Mouse (Mus musculus): Measurements from ENCODE around the gene Acvr2b. TPM values are rescaled to one million over a fixed set of nuclear protein-coding genes. Genes with fewer than 3 reads are reported as not detected.
A peak's percentile ranks its signal among the peaks of the same experiment; 100 is the strongest.

Acvr2b gene
- polyA plus RNA-seq, 1 experiment from 2014 or later, result 48.1 TPM

DNA sequence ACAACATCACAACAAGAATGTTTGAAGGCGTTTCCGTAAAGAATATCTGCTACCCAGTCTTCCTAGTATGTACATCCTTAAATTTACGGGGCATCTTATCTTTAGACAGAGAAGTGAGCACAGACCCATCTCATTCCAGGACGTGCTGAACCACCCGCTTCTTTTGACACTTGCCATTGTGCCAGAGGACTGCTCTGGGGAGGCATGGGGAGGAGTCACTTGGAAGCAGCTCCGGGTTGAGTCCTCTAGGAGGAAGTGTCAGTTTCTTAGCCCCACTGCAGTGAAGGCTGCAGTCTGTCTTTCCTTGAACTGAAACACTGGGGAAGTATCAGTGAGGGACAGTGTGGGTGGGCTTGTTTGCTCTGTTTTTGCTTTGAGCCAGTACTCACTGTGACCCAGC, 43.8 kb downstream of the Acvr2b start:
- 40% methylated on average over 6 of the region's 6 CpGs for WGBS
- H3K27ac ChIP-seq, result no peak overlapping the region
- no peak for ATAC-seq
- H3K9ac ChIP-seq, result peak overlapping the region; percentile 96
- no peaks in the 10 kb centered on the region for H3K27me3 ChIP-seq
- H3K4me1 ChIP-seq, result peaks cover 14% of the 10 kb centered on the region
- H3K4me2 ChIP-seq, result peak overlapping the region; percentile 79
- H3K4me3 ChIP-seq, result peak overlapping the region; percentile 88
- H3K36me3 ChIP-seq (ENCODE audit: poor library complexity, severe bottlenecking), result peaks cover 45% of the 10 kb centered on the region
- H3K9me3 ChIP-seq (replicated peaks), result no peaks in the 10 kb centered on the region

DNA sequence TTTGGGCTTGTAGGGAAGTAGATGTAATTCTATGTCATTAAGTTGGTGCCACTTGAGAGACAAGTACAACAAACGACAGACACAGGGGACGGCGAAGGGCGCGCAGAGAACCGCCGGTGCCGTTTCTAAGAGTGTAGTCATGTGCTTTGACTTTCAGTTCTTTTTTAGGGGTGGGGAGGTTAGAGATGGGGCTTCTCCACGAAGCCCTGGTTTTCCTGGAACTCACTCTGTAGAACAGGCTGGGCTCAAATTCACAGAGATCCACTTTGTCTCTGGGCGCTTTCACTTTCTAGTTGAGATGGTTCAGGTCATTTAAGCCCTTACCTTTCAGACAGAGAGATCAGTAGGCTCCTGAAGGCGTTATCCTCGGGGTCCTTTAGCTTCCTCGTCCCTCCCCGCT, 54.0 kb downstream of the Acvr2b start:
- Histone ChIP-seq H3K36me3 (ENCODE audit: poor library complexity, severe bottlenecking) (peaks cover 68% of the 10 kb centered on the region), H3K27ac (no peak overlapping the region), H3K9me3 (replicated peaks) (no peaks in the 10 kb centered on the region), H3K4me1 (0 out of 2 replicates have a peak, but pooled peaks cover 3% of the 10 kb centered on the region), H3K27me3 (no peaks in the 10 kb centered on the region), H3K9ac (no peak overlapping the region), H3K4me2 (no peak overlapping the region), H3K4me3 (no peak overlapping the region)
- WGBS, result 89% methylated on average over 14 of the region's 14 CpGs
- ATAC-seq, result no peak

DNA sequence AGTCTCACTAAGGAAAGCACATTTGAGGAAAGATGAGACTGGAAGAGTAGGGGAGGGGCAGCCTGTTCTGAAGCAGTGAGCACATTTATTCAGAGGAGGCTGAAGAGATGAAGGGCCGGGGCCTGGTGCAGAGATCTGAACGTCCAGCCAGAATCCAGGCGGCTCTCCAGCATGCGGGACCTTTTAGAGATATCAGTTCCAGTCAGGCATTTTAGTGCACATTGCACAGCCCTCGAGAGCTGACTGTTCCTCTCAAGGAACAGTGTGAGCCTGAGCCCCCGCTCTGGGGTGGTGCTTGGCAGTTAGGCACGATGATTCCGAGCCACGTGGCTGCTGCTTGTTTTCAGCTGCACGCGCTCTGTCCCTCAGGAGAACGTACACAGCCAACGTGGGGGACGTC, 55.2 kb downstream of the Acvr2b start:
- Histone ChIP-seq H3K27me3 (no peaks in the 10 kb centered on the region), H3K36me3 (ENCODE audit: poor library complexity, severe bottlenecking) (peaks cover 61% of the 10 kb centered on the region), H3K27ac (no peak overlapping the region), H3K4me3 (no peak overlapping the region), H3K9me3 (replicated peaks) (no peaks in the 10 kb centered on the region), H3K4me1 (0 out of 2 replicates have a peak, but pooled peaks cover 3% of the 10 kb centered on the region), H3K9ac (no peak overlapping the region), H3K4me2 (no peak overlapping the region)
- ATAC-seq, result no peak
- 92% methylated on average over 14 of the region's 14 CpGs for WGBS

DNA sequence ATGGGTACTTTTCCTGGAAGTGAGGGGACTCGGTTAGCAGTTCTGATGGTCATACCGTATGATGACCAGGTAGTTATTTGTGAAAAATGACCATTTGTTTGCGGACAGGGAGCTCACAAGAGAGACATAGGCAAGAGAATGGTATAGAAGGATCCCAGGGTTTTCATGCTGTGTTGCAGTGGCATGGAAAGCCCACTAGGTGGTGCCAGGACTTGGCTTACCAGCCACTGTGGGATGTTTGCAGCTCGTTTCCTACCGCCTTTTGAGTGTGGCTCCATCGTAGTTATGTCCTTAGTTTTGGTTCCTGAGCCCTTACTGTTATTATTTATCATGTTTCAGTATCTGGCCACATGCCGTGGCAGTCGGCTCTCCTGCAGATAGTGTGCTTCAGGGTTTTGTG, 58.5 kb downstream of the Acvr2b start:
- Histone ChIP-seq H3K27ac (no peak overlapping the region), H3K4me3 (no peak overlapping the region), H3K9me3 (replicated peaks) (no peaks in the 10 kb centered on the region), H3K4me1 (0 out of 2 replicates have a peak, but pooled peaks cover 3% of the 10 kb centered on the region), H3K27me3 (no peaks in the 10 kb centered on the region), H3K36me3 (ENCODE audit: poor library complexity, severe bottlenecking) (peaks cover 69% of the 10 kb centered on the region), H3K9ac (no peak overlapping the region), H3K4me2 (no peak overlapping the region)
- 0 out of 2 replicates have a peak, but pooled peaks have one; percentile 57 for ATAC-seq
- 48% methylated on average over 8 of the region's 8 CpGs for WGBS

DNA sequence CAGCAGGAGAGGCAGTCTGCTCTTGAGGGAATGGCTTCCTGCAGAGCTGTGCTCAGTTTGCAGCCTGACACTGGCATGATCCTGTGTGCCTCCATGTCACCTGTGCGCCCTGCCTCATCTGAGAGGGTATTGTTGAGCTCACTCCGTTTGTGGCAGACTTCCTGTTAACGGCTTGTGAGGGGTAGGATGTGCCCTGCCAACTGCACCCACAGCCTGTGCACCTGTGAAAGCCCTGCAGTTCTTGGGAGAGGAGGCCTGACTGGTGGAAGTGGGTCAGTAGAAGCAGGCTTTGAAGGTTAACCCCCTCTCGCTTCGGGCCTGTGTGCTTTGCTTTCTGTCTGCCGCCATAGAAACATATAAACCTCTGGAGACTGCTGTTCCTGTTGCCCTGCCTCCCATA, 63.1 kb downstream of the Acvr2b start:
- Histone ChIP-seq H3K4me2 (no peak overlapping the region), H3K36me3 (ENCODE audit: poor library complexity, severe bottlenecking) (peaks cover 83% of the 10 kb centered on the region), H3K9me3 (replicated peaks) (no peaks in the 10 kb centered on the region), H3K9ac (no peak overlapping the region), H3K4me1 (0 out of 2 replicates have a peak, but pooled peaks cover 3% of the 10 kb centered on the region), H3K4me3 (no peak overlapping the region), H3K27me3 (no peaks in the 10 kb centered on the region), H3K27ac (no peak overlapping the region)
- 93% methylated on average over 6 of the region's 6 CpGs for WGBS
- no peak for ATAC-seq

DNA sequence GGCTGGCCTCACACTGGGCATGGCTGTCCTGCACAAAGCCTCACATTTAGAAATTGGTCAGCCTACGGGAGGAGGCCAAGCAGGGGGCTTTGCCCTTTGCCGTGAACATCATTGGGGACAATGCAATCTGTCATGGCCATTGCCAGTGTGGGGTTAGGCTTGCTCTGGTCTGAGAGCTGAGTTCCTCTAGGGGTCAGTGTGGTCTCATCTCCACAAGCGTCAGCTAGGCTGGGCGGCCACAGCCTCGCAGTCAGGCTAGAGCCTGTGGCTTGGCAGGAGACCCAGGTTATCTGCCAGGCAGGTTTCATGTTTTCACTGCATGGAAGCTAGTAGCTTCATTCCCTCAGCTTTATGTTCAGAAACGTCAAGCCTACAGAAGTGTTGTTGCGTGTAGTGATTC, 63.7 kb downstream of the Acvr2b start:
- H3K9me3 ChIP-seq (replicated peaks), result no peaks in the 10 kb centered on the region
- no peaks in the 10 kb centered on the region for H3K27me3 ChIP-seq
- WGBS, result 65% methylated on average over 7 of the region's 7 CpGs
- no peak overlapping the region for H3K27ac ChIP-seq
- H3K4me2 ChIP-seq, result no peak overlapping the region
- H3K4me1 ChIP-seq, result 0 out of 2 replicates have a peak, but pooled peaks cover 2% of the 10 kb centered on the region
- ATAC-seq, result no peak
- no peak overlapping the region for H3K9ac ChIP-seq
- H3K36me3 ChIP-seq (ENCODE audit: poor library complexity, severe bottlenecking), result peaks cover 87% of the 10 kb centered on the region
- no peak overlapping the region for H3K4me3 ChIP-seq

DNA sequence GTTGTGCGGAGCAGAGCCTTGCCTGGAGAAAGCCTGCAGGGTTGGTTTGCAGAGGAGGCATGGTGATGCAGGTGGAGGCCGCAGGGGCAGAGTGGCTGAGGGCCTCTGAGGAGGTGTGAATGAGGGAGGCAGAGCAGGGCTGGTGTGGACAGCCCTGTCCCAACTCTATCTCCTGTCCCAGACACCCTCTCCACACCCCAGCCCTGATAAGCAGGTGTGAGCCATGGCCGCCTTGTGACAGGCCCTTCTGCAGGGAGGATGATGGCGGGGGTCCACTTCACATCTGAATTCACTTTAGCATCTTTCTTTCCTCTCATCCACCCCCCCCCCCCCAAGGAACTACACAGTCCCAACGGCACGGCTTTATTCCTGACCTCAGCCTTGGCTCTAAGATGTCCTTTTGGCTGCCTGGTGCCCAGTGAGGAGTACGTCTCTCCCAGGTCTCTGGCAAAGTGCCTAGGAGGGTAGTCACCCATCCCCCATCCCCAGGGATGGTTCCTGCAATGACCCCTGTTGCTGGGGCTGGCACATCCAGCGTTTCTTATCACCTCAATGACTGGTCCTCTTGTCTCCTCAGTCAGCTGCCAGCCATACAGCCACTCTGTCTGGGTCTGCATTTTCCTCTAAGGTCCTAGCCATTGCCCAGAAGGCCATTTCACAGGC, 67.9 kb downstream of the Acvr2b start:
- Histone ChIP-seq H3K4me1 (no peaks in the 10 kb centered on the region), H3K36me3 (ENCODE audit: poor library complexity, severe bottlenecking) (peaks cover 52% of the 10 kb centered on the region), H3K9me3 (replicated peaks) (no peaks in the 10 kb centered on the region), H3K4me2 (no peak overlapping the region), H3K4me3 (no peak overlapping the region), H3K27me3 (no peaks in the 10 kb centered on the region), H3K27ac (no peak overlapping the region), H3K9ac (no peak overlapping the region)
- 86% methylated on average over 7 of the region's 8 CpGs for WGBS
- 0 out of 2 replicates have a peak, but pooled peaks have one; percentile 30 for ATAC-seq

DNA sequence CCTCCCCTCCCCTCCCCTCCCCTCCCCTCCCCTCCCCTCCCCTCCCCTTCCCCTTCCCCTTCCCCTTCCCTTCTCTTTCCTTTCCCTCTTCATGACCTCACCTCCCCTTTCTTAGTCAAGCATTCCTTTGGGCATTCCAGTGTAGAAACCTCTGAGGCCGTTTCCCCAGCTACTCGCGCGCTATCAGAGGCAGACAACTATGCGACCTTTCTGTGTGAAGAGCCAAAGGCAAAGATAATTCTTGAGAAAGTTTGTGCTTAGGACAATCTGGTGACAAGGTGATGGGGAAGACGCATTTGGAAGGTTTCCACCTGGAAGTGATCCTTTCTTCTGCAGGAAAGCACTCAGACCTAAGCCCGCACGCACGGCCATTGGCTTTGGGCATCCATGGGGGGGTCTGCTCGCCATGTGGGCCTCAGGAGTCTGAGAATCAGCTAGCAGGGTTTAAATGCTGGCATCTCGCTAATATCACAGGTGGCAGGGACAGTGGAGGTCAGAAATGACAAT, 70.5 kb downstream of the Acvr2b start:
- 86% methylated on average over 11 of the region's 11 CpGs for WGBS

DNA sequence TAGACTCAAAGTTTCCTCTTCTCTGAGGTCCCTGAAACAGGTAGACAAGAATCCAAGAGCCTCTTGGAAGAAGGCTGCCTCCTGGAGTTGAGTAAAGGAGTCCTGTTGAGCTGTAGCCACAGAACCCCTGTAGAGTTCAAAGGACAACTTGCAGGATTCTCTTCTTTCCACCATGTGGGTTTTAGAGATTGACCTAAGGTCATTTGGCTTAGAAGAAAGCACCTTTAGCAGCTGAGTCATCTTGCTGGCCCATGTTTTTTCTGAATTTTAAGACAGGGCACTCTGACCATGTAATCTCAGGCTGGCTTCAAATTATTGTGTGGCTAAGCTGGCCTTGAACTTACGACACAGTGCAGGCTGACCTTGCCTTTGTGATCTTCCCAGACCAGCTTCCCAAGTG, 71.1 kb downstream of the Acvr2b start:
- no peak overlapping the region for H3K4me2 ChIP-seq
- H3K4me3 ChIP-seq, result no peak overlapping the region
- 88% methylated on average over 1 of the region's 1 CpGs for WGBS
- H3K27me3 ChIP-seq, result no peaks in the 10 kb centered on the region
- H3K9ac ChIP-seq, result no peak overlapping the region
- no peak overlapping the region for H3K27ac ChIP-seq
- no peak for ATAC-seq
- H3K9me3 ChIP-seq (replicated peaks), result no peaks in the 10 kb centered on the region
- peaks cover 5% of the 10 kb centered on the region; the same call in 1 of the 2 replicates for H3K4me1 ChIP-seq
- peaks cover 22% of the 10 kb centered on the region for H3K36me3 ChIP-seq (ENCODE audit: poor library complexity, severe bottlenecking)

More for the DNA sequence above, 70.5 kb downstream of the Acvr2b start:
- no peak for ATAC-seq
- H3K4me2 ChIP-seq, result no peak overlapping the region
- no peaks in the 10 kb centered on the region for H3K27me3 ChIP-seq
- H3K9ac ChIP-seq, result no peak overlapping the region
- no peaks in the 10 kb centered on the region for H3K9me3 ChIP-seq (replicated peaks)
- no peaks in the 10 kb centered on the region for H3K4me1 ChIP-seq
- peaks cover 28% of the 10 kb centered on the region for H3K36me3 ChIP-seq (ENCODE audit: poor library complexity, severe bottlenecking)
- H3K27ac ChIP-seq, result no peak overlapping the region
- H3K4me3 ChIP-seq, result no peak overlapping the region

DNA sequence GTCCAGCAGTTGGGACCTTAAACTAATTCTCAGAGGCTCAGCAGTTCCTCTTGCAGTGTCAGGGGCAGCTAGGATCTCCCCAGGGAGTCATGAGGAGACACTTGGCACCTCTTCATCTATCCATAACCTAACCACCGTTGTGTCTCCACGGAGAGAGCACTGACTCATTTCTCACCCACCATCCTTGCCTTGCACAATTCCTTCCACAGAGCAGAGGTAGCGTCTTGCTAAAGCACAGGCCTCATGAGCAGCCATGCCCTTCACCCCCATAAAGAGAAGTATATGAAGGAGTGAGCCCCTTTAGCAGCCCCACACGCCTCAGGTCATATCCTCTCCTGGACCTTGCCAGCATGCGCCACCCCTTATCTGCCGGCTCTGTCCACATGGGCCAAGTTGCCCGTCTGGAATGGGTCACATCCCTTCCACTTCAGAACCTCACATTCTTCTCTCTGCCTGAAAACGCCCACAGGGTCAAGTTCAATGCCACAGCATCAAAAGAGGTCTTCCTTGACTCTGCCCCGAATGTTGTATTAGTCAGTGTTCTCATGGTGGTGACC, 71.8 kb downstream of the Acvr2b start:
- no peak overlapping the region for H3K4me3 ChIP-seq
- H3K4me2 ChIP-seq, result no peak overlapping the region
- WGBS, result 87% methylated on average over 9 of the region's 9 CpGs
- peaks cover 11% of the 10 kb centered on the region for H3K4me1 ChIP-seq
- peaks cover 15% of the 10 kb centered on the region for H3K36me3 ChIP-seq (ENCODE audit: poor library complexity, severe bottlenecking)
- no peak overlapping the region for H3K27ac ChIP-seq
- no peak for ATAC-seq
- no peaks in the 10 kb centered on the region for H3K9me3 ChIP-seq (replicated peaks)
- no peaks in the 10 kb centered on the region for H3K27me3 ChIP-seq
- no peak overlapping the region for H3K9ac ChIP-seq

DNA sequence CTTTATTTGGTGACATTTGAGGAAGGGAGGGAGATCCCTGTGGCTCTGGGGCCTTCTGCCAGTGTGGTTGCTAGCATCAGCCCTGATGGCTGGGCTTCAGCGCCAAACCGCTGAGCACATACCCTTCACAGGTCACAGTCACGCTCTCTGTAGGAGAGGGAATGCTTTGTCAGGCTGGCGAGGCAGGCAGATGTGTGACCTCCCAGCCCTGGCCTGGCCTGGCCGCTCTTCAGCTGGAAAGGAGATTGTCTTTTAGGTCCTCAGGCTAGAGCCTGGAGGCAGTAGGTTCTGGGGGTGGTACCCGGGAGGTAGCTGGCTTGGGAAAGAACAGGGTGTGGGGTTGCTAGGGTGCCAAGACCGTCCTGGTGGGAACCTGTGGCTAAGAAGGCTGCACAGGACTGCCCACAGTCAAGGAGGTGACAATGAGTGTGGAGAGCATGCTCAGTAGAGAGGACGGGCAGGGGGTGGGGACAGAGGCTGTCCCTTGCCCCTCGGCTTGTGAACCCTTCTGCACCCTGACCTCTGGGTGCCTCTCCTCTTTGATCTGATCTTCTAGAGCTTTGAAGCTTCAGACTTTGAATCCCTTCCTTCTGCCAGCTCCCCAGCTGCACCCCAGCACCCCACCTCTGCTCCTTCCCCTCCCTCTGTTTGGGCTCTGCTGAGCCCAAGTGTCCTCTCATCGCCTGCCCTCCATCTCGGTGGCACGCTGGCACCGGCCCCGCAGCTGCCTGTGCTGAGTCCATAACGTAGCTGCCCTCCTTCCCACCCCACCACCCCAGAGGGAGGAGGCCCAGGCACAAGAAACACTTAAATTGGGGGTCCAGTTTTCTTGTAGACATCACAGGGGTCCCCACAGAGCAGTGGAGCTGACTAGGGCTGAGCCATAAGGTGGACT, 73.0 kb downstream of the Acvr2b start:
- ATAC-seq, result no peak
- Histone ChIP-seq H3K27ac (no peak overlapping the region), H3K9ac (no peak overlapping the region), H3K4me2 (no peak overlapping the region), H3K9me3 (replicated peaks) (no peaks in the 10 kb centered on the region), H3K4me1 (peaks cover 11% of the 10 kb centered on the region), H3K27me3 (no peaks in the 10 kb centered on the region), H3K4me3 (no peak overlapping the region), H3K36me3 (ENCODE audit: poor library complexity, severe bottlenecking) (peaks cover 4% of the 10 kb centered on the region)
- 77% methylated on average over 14 of the region's 15 CpGs for WGBS

DNA sequence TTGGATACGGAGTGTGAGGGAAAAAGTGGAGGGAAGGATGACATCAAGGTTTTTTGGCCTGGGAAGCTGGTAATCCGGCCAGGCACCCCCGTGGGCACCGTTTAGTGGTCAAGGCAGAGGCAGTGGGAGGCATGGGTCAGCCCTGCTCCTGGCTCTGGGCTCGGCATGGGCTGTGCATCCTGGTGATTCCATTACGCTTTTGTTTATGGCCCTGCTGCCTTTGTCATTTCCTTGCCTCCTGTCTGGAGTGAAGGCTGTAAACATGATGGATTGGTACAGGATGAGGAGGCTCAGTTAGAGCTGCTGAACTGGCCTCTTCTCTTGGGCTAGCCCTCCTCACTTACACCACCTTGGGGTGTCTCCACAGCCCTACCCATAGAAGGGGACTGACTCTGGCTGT, 75.8 kb downstream of the Acvr2b start:
- Histone ChIP-seq H3K27me3 (no peaks in the 10 kb centered on the region), H3K9me3 (replicated peaks) (no peaks in the 10 kb centered on the region), H3K4me1 (peaks cover 11% of the 10 kb centered on the region), H3K27ac (no peak overlapping the region), H3K36me3 (ENCODE audit: poor library complexity, severe bottlenecking) (no peaks in the 10 kb centered on the region), H3K9ac (no peak overlapping the region), H3K4me2 (no peak overlapping the region), H3K4me3 (no peak overlapping the region)
- ATAC-seq, result no peak
- 64% methylated on average over 6 of the region's 6 CpGs for WGBS

All from forebrain, embryonic 13.5 days (tissue).